Mouse (Mus musculus): Measurements from ENCODE around the gene E130114P18Rik.

The E130114P18Rik gene

GRCm38 (mm10) chr4:97693931-97694330 is 83.9 kb downstream of the E130114P18Rik start:
- no peak for DNase-seq (ENCODE audit: low spot score in 2 of 2)

- no peak for DNase-seq (ENCODE audit: low spot score in 2 of 2)
Measured at GRCm38 (mm10) chr4:97693054-97693453, 84.8 kb downstream of the E130114P18Rik start.

- no peak for DNase-seq (ENCODE audit: low spot score in 2 of 2)
Measured at GRCm38 (mm10) chr4:97690384-97690766, 87.5 kb downstream of the E130114P18Rik start.

GRCm38 (mm10) chr4:97689456-97690383 is 88.2 kb downstream of the E130114P18Rik start:
- no peak for DNase-seq (ENCODE audit: low spot score in 2 of 2)

- no peak for DNase-seq (ENCODE audit: low spot score in 2 of 2)
Measured at GRCm38 (mm10) chr4:97686020-97686419, 91.9 kb downstream of the E130114P18Rik start.

- no peak for DNase-seq (ENCODE audit: low spot score in 2 of 2)
Measured at GRCm38 (mm10) chr4:97676579-97676937, 101.3 kb downstream of the E130114P18Rik start.

- no peak for DNase-seq (ENCODE audit: low spot score in 2 of 2)
Measured at GRCm38 (mm10) chr4:97675741-97676578, 101.9 kb downstream of the E130114P18Rik start.

- no peak for DNase-seq (ENCODE audit: low spot score in 2 of 2)
Measured at GRCm38 (mm10) chr4:97673854-97674510, 103.9 kb downstream of the E130114P18Rik start.

- DNase-seq (ENCODE audit: low spot score in 2 of 2) = no peak
Measured at GRCm38 (mm10) chr4:97672501-97672900, 105.4 kb downstream of the E130114P18Rik start.

- no peak for DNase-seq (ENCODE audit: low spot score in 2 of 2)
Measured at GRCm38 (mm10) chr4:97671911-97672310, 106.0 kb downstream of the E130114P18Rik start.

- no peak for DNase-seq (ENCODE audit: low spot score in 2 of 2)
Measured at GRCm38 (mm10) chr4:97670418-97670817, 107.5 kb downstream of the E130114P18Rik start.

GRCm38 (mm10) chr4:97669808-97670207 is 108.1 kb downstream of the E130114P18Rik start:
- no peak for DNase-seq (ENCODE audit: low spot score in 2 of 2)

GRCm38 (mm10) chr4:97665428-97665755 is 112.5 kb downstream of the E130114P18Rik start:
- no peak for DNase-seq (ENCODE audit: low spot score in 2 of 2)

- no peak for DNase-seq (ENCODE audit: low spot score in 2 of 2)
Measured at GRCm38 (mm10) chr4:97664738-97665427, 113.0 kb downstream of the E130114P18Rik start.

- no peak for DNase-seq (ENCODE audit: low spot score in 2 of 2)
Measured at GRCm38 (mm10) chr4:97663922-97664321, 114.0 kb downstream of the E130114P18Rik start.

GRCm38 (mm10) chr4:97662841-97663240 is 115.0 kb downstream of the E130114P18Rik start:
- no peak for DNase-seq (ENCODE audit: low spot score in 2 of 2)

GRCm38 (mm10) chr4:97661611-97662273 is 116.1 kb downstream of the E130114P18Rik start:
- no peak for DNase-seq (ENCODE audit: low spot score in 2 of 2)

GRCm38 (mm10) chr4:97657586-97657985 is 120.3 kb downstream of the E130114P18Rik start:
- no peak for DNase-seq (ENCODE audit: low spot score in 2 of 2)

GRCm38 (mm10) chr4:97649626-97650015 is 128.3 kb downstream of the E130114P18Rik start:
- no peak for DNase-seq (ENCODE audit: low spot score in 2 of 2)

- DNase-seq (ENCODE audit: low spot score in 2 of 2) = no peak
Measured at GRCm38 (mm10) chr4:97648825-97649625, 128.9 kb downstream of the E130114P18Rik start.

Data from spleen, postnatal 14 days (tissue).